Mouse (Mus musculus) layer of hippocampus, postnatal 25 days (tissue): ENCODE measurements around the gene Ccdc92b. TPM values are rescaled to one million over a fixed set of nuclear protein-coding genes. Genes with fewer than 3 reads are reported as not detected.

Experiments used
- DNase-seq, 2 experiments: peaks; one replicate each; pipeline ENCODE4 v3.0.0; 2022; ENCODE audit warnings: mixed read lengths in 2 of 2, low spot score in 1 of 2; ENCODE audit errors: extremely low spot score in 1 of 2
- total RNA-seq, 2 experiments: library from RNA; stranded (reverse); gene quantifications; 2 replicates each; pipeline ENCODE4 v1.2.3; 2021

The Ccdc92b gene
- total RNA-seq, 2 experiments from 2014 or later = 21.9 to 22.6 TPM

DNA sequence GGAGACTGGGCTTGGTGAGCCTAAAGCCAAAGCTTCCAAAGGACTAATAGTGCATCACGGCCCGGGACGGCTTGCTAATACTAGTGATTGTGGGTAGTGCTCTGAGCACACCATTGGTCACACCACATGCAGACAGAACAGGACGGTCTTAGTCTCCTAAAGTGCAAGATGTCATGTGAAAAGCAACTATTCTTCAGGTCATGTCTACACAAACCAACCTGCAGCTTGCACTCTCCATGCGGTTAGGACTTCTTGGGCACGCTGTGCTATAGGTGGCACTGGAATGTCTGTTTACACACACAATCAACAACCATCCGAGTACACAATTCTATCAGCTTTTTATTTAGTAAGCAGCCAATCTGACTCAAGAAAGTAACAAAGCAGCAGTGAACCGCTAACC, 55.3 kb downstream of the Ccdc92b start:
- no peak for DNase-seq

DNA sequence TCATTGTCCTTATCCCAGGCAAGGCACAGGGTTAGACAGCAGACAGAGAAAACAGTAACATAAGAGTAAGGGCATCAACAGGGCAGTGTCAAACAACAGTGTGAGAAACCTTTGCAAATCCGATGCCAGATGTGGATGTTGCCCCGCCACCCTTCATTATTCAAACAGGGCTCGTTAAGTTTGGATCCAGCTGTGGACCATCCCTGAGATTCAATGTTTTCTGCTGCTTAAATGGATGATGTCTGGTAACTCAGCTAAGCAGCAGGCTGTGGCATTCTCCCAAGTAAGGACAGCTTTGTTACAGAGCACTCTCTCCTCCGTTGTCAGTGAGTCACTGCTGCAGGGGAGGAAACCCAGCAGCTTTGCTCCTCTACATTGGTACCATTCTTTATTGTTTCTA, 55.8 kb downstream of the Ccdc92b start:
- no peak for DNase-seq

Other genes with a start within 250 kb of the Ccdc92b start
- gene Rap1gap2, start 8.7 kb upstream of the Ccdc92b start, total RNA-seq = 100 to 1,000 TPM; 139 to 144 TPM
- 10 to 100 TPM; 68.2 to 77.3 TPM for gene Cluh, start 29.9 kb downstream of the Ccdc92b start, total RNA-seq
- gene Pafah1b1, start 105.1 kb downstream of the Ccdc92b start, total RNA-seq = 100 to 1,000 TPM; 358 to 403 TPM
- gene Mettl16, start 151.2 kb downstream of the Ccdc92b start, total RNA-seq = 10 to 100 TPM; 27.0 to 27.5 TPM
- 10 to 100 TPM; 28.9 to 34.4 TPM for gene Mnt, start 211.3 kb downstream of the Ccdc92b start, total RNA-seq